In genomic region chr5:115301615-115302014, GRCm38 (mm10) we compare ENCODE assay signal across 8 mouse cellular contexts. TPM values are rescaled to one million over a fixed set of nuclear protein-coding genes. Genes with fewer than 3 reads are reported as not detected.
A peak's percentile ranks its signal among the peaks of the same experiment; 100 is the strongest.
DNase-seq lines count a peak whose midpoint lies in the region; ATAC-seq and TF ChIP-seq lines count a peak whose summit lies in the region.

No protein-coding gene starts in this region.

- TF ChIP-seq POLR2A in bone marrow macrophage, adult 2 months (IDR thresholded peaks at IDR 0.05; ENCODE audit: borderline replicate concordance, low read depth, low read length): no peak

- H3K4me3 ChIP-seq in heart, embryonic 12.5 days: peak overlapping the region; percentile 88
- H3K4me3 ChIP-seq in bone marrow macrophage, adult 2 months (ENCODE audit: insufficient read depth, low read length): peak overlapping the region; percentile 75
- H3K4me3 ChIP-seq in hindbrain, embryonic 13.5 days: peak overlapping the region; percentile 86
- peak overlapping the region; percentile 87 for H3K4me3 ChIP-seq in midbrain, embryonic 11.5 days (ENCODE audit: low read depth, low read length)

- no peak for DNase-seq in heart, postnatal 36 days
- no peak for DNase-seq in midbrain, embryonic 11.5 days (ENCODE audit: low spot score, missing footprints)
- DNase-seq in frontal cortex, postnatal 25 days (ENCODE audit: low spot score in 2 of 2): no peak
- DNase-seq in cerebellum, adult 11-12 months: no peak
- no peak for DNase-seq in adrenal gland, postnatal 25 days

- no peaks in the 10 kb centered on the region for H3K27me3 ChIP-seq in heart, embryonic 12.5 days (replicated peaks)
- H3K27me3 ChIP-seq in hindbrain, embryonic 13.5 days: peaks cover 7% of the 10 kb centered on the region; the same call in 1 of the 2 replicates
- no peaks in the 10 kb centered on the region; the same call in 1 of the 2 replicates for H3K27me3 ChIP-seq in midbrain, embryonic 11.5 days (ENCODE audit: control insufficient read depth, insufficient read depth, low read length)

- no peaks in the 10 kb centered on the region for H3K9me3 ChIP-seq in heart, embryonic 12.5 days (replicated peaks)
- H3K9me3 ChIP-seq in hindbrain, embryonic 13.5 days: no peaks in the 10 kb centered on the region
- no peaks in the 10 kb centered on the region for H3K9me3 ChIP-seq in midbrain, embryonic 11.5 days (ENCODE audit: control insufficient read depth, low read length)

- peak overlapping the region; percentile 74 for H3K9ac ChIP-seq in heart, embryonic 12.5 days
- peak overlapping the region; percentile 72 for H3K9ac ChIP-seq in hindbrain, embryonic 13.5 days
- H3K9ac ChIP-seq in midbrain, embryonic 11.5 days (ENCODE audit: low read length): peak overlapping the region; percentile 54

- ATAC-seq in heart, embryonic 12.5 days (ENCODE audit: insufficient number of reproducible peaks, low FRiP score): no peak
- ATAC-seq in hindbrain, embryonic 13.5 days (ENCODE audit: low FRiP score): peak; percentile 0; the same call in 1 of the 2 replicates
- no peak; the same call in 1 of the 2 replicates for ATAC-seq in midbrain, embryonic 11.5 days (ENCODE audit: low FRiP score)

- TF ChIP-seq CTCF in bone marrow macrophage, adult 2 months (IDR thresholded peaks at IDR 0.05; ENCODE audit: low read depth, low read length): no peak

- peaks cover 27% of the 10 kb centered on the region for H3K36me3 ChIP-seq in heart, embryonic 12.5 days
- peaks cover 24% of the 10 kb centered on the region for H3K36me3 ChIP-seq in hindbrain, embryonic 13.5 days
- H3K36me3 ChIP-seq in midbrain, embryonic 11.5 days (ENCODE audit: control insufficient read depth, insufficient read depth, low read length): peaks cover 8% of the 10 kb centered on the region

- 32% methylated on average over 13 of the region's 13 CpGs for WGBS in heart, embryonic 12.5 days
- 28% methylated on average over 13 of the region's 13 CpGs for WGBS in hindbrain, embryonic 13.5 days
- WGBS in midbrain, embryonic 11.5 days: 31% methylated on average over 13 of the region's 13 CpGs

- intact Hi-C loops in heart, postnatal 36 days (cut with DNase I): loop anchor here (2.0 kb wide), 4 partner anchors 17 to 39 kb away; partner anchors contain the start of genes Gatc and Triap1

- peaks cover 27% of the 10 kb centered on the region for H3K4me1 ChIP-seq in heart, embryonic 12.5 days (replicated peaks)
- peaks cover 10% of the 10 kb centered on the region for H3K4me1 ChIP-seq in bone marrow macrophage, adult 2 months (ENCODE audit: control insufficient read depth, insufficient read depth, low read length)
- peaks cover 39% of the 10 kb centered on the region for H3K4me1 ChIP-seq in hindbrain, embryonic 13.5 days (replicated peaks)
- peaks cover 16% of the 10 kb centered on the region for H3K4me1 ChIP-seq in midbrain, embryonic 11.5 days (ENCODE audit: control insufficient read depth, insufficient read depth, low read length)

- peak overlapping the region; percentile 85 for H3K4me2 ChIP-seq in heart, embryonic 12.5 days
- peak overlapping the region; percentile 84 for H3K4me2 ChIP-seq in hindbrain, embryonic 13.5 days
- peak overlapping the region; percentile 63 for H3K4me2 ChIP-seq in midbrain, embryonic 11.5 days

- H3K27ac ChIP-seq in heart, embryonic 12.5 days (ENCODE audit: poor library complexity, severe bottlenecking): peak overlapping the region; percentile 66; the same call in 1 of the 2 replicates
- no peak overlapping the region for H3K27ac ChIP-seq in bone marrow macrophage, adult 2 months (ENCODE audit: insufficient read depth, low read depth, low read length)
- peak overlapping the region; percentile 76; the same call in 1 of the 2 replicates for H3K27ac ChIP-seq in hindbrain, embryonic 13.5 days
- H3K27ac ChIP-seq in midbrain, embryonic 11.5 days (ENCODE audit: low read depth, low read length): no peak overlapping the region

RNA-seq across cellular contexts. Expression of gene Dynll1, which starts 0.8 kb away (rescaled TPM):
- polyA plus RNA-seq in heart, embryonic 12.5 days (2016; fragmentation: Nextera tagmentation; extraction: Ambion mirVana): 1,319 and 1,320 TPM in 2 replicates
- total RNA-seq in heart, postnatal 36 days (2021): 10 to 100 TPM; 71.9 to 88.5 TPM
- polyA plus RNA-seq in bone marrow macrophage, adult 2 months (2012; ENCODE audit: insufficient read depth, insufficient read length, missing spikeins): 238 and 243 TPM in 2 replicates
- 1,285 and 1,377 TPM in 2 replicates for polyA plus RNA-seq in hindbrain, embryonic 13.5 days (2015; fragmentation: Nextera tagmentation; extraction: Ambion mirVana)
- polyA plus RNA-seq in midbrain, embryonic 11.5 days (2014; fragmentation: Nextera tagmentation; extraction: Ambion mirVana): 1,577 and 1,606 TPM in 2 replicates
- total RNA-seq in adrenal gland, postnatal 25 days (2021): 243 and 326 TPM in 2 replicates

RNA-seq across cellular contexts. Expression of gene Coq5, which starts 22.1 kb away (rescaled TPM):
- polyA plus RNA-seq in heart, embryonic 12.5 days (2016; fragmentation: Nextera tagmentation; extraction: Ambion mirVana): 76.0 and 79.9 TPM in 2 replicates
- 100 to 1,000 TPM; 137 to 167 TPM for total RNA-seq in heart, postnatal 36 days (2021)
- 21.4 and 25.6 TPM in 2 replicates for polyA plus RNA-seq in bone marrow macrophage, adult 2 months (2012; ENCODE audit: insufficient read depth, insufficient read length, missing spikeins)
- 53.1 and 56.5 TPM in 2 replicates for polyA plus RNA-seq in hindbrain, embryonic 13.5 days (2015; fragmentation: Nextera tagmentation; extraction: Ambion mirVana)
- polyA plus RNA-seq in midbrain, embryonic 11.5 days (2014; fragmentation: Nextera tagmentation; extraction: Ambion mirVana): 58.6 and 59.1 TPM in 2 replicates
- total RNA-seq in adrenal gland, postnatal 25 days (2021): 51.0 and 53.0 TPM in 2 replicates

RNA-seq across cellular contexts. Expression of gene Srsf9, which starts 25.4 kb away (rescaled TPM):
- 147 and 160 TPM in 2 replicates for polyA plus RNA-seq in heart, embryonic 12.5 days (2016; fragmentation: Nextera tagmentation; extraction: Ambion mirVana)
- total RNA-seq in heart, postnatal 36 days (2021): 10 to 100 TPM; 16.0 to 18.1 TPM
- polyA plus RNA-seq in bone marrow macrophage, adult 2 months (2012; ENCODE audit: insufficient read depth, insufficient read length, missing spikeins): 114 and 123 TPM in 2 replicates
- polyA plus RNA-seq in hindbrain, embryonic 13.5 days (2015; fragmentation: Nextera tagmentation; extraction: Ambion mirVana): 165 and 181 TPM in 2 replicates
- 362 and 376 TPM in 2 replicates for polyA plus RNA-seq in midbrain, embryonic 11.5 days (2014; fragmentation: Nextera tagmentation; extraction: Ambion mirVana)
- total RNA-seq in adrenal gland, postnatal 25 days (2021): 74.5 and 77.0 TPM in 2 replicates

RNA-seq across cellular contexts. Expression of gene Rnf10, which starts 28.9 kb away (rescaled TPM):
- polyA plus RNA-seq in heart, embryonic 12.5 days (2016; fragmentation: Nextera tagmentation; extraction: Ambion mirVana): 152 and 175 TPM in 2 replicates
- 100 to 1,000 TPM; 378 to 424 TPM for total RNA-seq in heart, postnatal 36 days (2021)
- polyA plus RNA-seq in bone marrow macrophage, adult 2 months (2012; ENCODE audit: insufficient read depth, insufficient read length, missing spikeins): 94.9 and 105 TPM in 2 replicates
- polyA plus RNA-seq in hindbrain, embryonic 13.5 days (2015; fragmentation: Nextera tagmentation; extraction: Ambion mirVana): 156 and 160 TPM in 2 replicates
- 84.6 and 85.0 TPM in 2 replicates for polyA plus RNA-seq in midbrain, embryonic 11.5 days (2014; fragmentation: Nextera tagmentation; extraction: Ambion mirVana)
- total RNA-seq in adrenal gland, postnatal 25 days (2021): 269 and 281 TPM in 2 replicates

RNA-seq across cellular contexts. Expression of gene Gatc, which starts 39.4 kb away (rescaled TPM):
- 24.2 and 26.1 TPM in 2 replicates for polyA plus RNA-seq in heart, embryonic 12.5 days (2016; fragmentation: Nextera tagmentation; extraction: Ambion mirVana)
- 10 to 100 TPM; 17.6 to 18.6 TPM for total RNA-seq in heart, postnatal 36 days (2021)
- polyA plus RNA-seq in bone marrow macrophage, adult 2 months (2012; ENCODE audit: insufficient read depth, insufficient read length, missing spikeins): 28.8 and 31.4 TPM in 2 replicates
- polyA plus RNA-seq in hindbrain, embryonic 13.5 days (2015; fragmentation: Nextera tagmentation; extraction: Ambion mirVana): 31.8 and 32.6 TPM in 2 replicates
- polyA plus RNA-seq in midbrain, embryonic 11.5 days (2014; fragmentation: Nextera tagmentation; extraction: Ambion mirVana): 43.5 and 46.8 TPM in 2 replicates
- 21.6 and 22.9 TPM in 2 replicates for total RNA-seq in adrenal gland, postnatal 25 days (2021)

Comparison
In these comparisons a context has a peak if more than half of its experiments do, and no peak if none do; other contexts are left out.
1. H3K27ac ChIP-seq: peak in heart, embryonic 12.5 days (single experiment) and hindbrain, embryonic 13.5 days (single experiment); none in bone marrow macrophage, adult 2 months (single experiment) and midbrain, embryonic 11.5 days (single experiment).
2. Peak in every context shown above with its lines, with median percentiles within 50 percentile points of each other: H3K4me2 ChIP-seq, H3K4me3 ChIP-seq and H3K9ac ChIP-seq.